20 mouse cellular contexts compared by ENCODE assay signal in genomic region chr7:46341471-46341870, GRCm38 (mm10). TPM values are rescaled to one million over a fixed set of nuclear protein-coding genes. Genes with fewer than 3 reads are reported as not detected.
DNase-seq lines count a peak whose midpoint lies in the region.
"Had no signal": no experiment of that assay in that cellular context is flagged by ENCODE, and none has a peak within 500 bp of the region (broad histone marks: within the 10 kb centered on the region; RNA-seq: fewer than 3 reads in every experiment).

No protein-coding gene starts in this region.

- intact Hi-C loops in left cerebral cortex, postnatal 4 days (cut with DNase I): no loop called here
- intact Hi-C loops in left cerebral cortex, postnatal 10 days (cut with DNase I): no loop called here

- peak; percentile 73 for DNase-seq in left cerebral cortex, postnatal 4 days
- DNase-seq in left cerebral cortex, postnatal 10 days (ENCODE audit: extremely low spot score in 1 of 2, low spot score in 2 of 2): no peak
- peak; percentile 3 for DNase-seq in brain, adult 2 months (ENCODE audit: low read depth, low spot score)
- DNase-seq in gastrocnemius, postnatal 25 days: peak; percentile 85
- peak; percentile 93 for DNase-seq in skeletal muscle tissue, adult 2 months (ENCODE audit: low read depth, low spot score)
- no peak for DNase-seq in adrenal gland, adult 2 months
- no peak for DNase-seq in lung, postnatal 14 days
- DNase-seq: adrenal gland, adult 8-10 months; heart, adult 11 months; heart, postnatal 36 days; lung, adult 18-20 months; lung, postnatal 36 days; spleen, adult 18-20 months; thymus, postnatal 4 days had no signal

RNA-seq across cellular contexts. Expression of gene Myod1, which starts 34.8 kb away (rescaled TPM):
- total RNA-seq in left cerebral cortex, postnatal 4 days (2021): not detected
- not detected for total RNA-seq in left cerebral cortex, postnatal 10 days (2021)
- total RNA-seq in gastrocnemius, postnatal 25 days (2021): 10 to 100 TPM; 17.7 to 17.8 TPM
- total RNA-seq in adrenal gland, adult 2 months (2021): not detected
- not detected in 2 replicates for polyA plus RNA-seq in adrenal gland, adult 2 months (2012; rRNA removed)
- total RNA-seq: adrenal gland, adult 8-10 months; heart, postnatal 36 days; layer of hippocampus, postnatal 14 days; monocyte, adult 5-6 weeks had no signal
- polyA plus RNA-seq: intestine, postnatal 0 days; large intestine, adult 2 months; midbrain, embryonic 10.5 days had no signal

RNA-seq across cellular contexts. Expression of gene Kcnc1, which starts 54.8 kb away (rescaled TPM):
- 10 to 100 TPM; 40.2 to 43.2 TPM for total RNA-seq in left cerebral cortex, postnatal 4 days (2021)
- 10 to 100 TPM; 52.9 to 53.4 TPM for total RNA-seq in left cerebral cortex, postnatal 10 days (2021)
- 10 to 100 TPM; 50.0 to 65.5 TPM for total RNA-seq in gastrocnemius, postnatal 25 days (2021)
- total RNA-seq in adrenal gland, adult 2 months (2021): under 1 TPM; 0.28 to 0.37 TPM
- polyA plus RNA-seq in adrenal gland, adult 2 months (2012; rRNA removed): 0.75 and 0.76 TPM in 2 replicates
- total RNA-seq: monocyte, adult 5-6 weeks had no signal
- polyA plus RNA-seq: kidney, embryonic 16.5 days had no signal

Comparison
In these comparisons a context has a peak if more than half of its experiments do, and no peak if none do; other contexts are left out.
1. DNase-seq: peak in left cerebral cortex, postnatal 4 days (single experiment), brain, adult 2 months (single experiment), gastrocnemius, postnatal 25 days (single experiment) and skeletal muscle tissue, adult 2 months (single experiment); none in left cerebral cortex, postnatal 10 days (0 of 2), adrenal gland, adult 2 months (single experiment) and lung, postnatal 14 days (single experiment).
2. RNA of gene Myod1, which starts 34.8 kb away (total RNA-seq): 17.7 to 17.8 TPM in gastrocnemius, postnatal 25 days; not detected in left cerebral cortex, postnatal 4 days, not detected in left cerebral cortex, postnatal 10 days and not detected in adrenal gland, adult 2 months; every median in the first group is over 10 times any median in the second.
3. RNA of gene Kcnc1, which starts 54.8 kb away (total RNA-seq): 50.0 to 65.5 TPM in gastrocnemius, postnatal 25 days, 52.9 to 53.4 TPM in left cerebral cortex, postnatal 10 days and 40.2 to 43.2 TPM in left cerebral cortex, postnatal 4 days; 0.28 to 0.37 TPM in adrenal gland, adult 2 months; every median in the first group is over 10 times any median in the second.